Mouse (Mus musculus) E14TG2a.4 (cell line): ENCODE results near the gene Medag.

Experiments
- H3K27me3 ChIP-seq: 2 replicates; pipeline ENCODE4 v1.6.1; 2014; ENCODE audit warnings: low read length, control low read depth; ENCODE audit not compliant: insufficient read depth
- H3K36me3 ChIP-seq: 2 replicates; pipeline ENCODE4 v1.6.1; 2014; ENCODE audit warnings: low read length, control low read depth; ENCODE audit not compliant: insufficient read depth
- H3K4me1 ChIP-seq: replicated peaks from 2 replicates; pipeline ENCODE4 v1.6.1; 2014; ENCODE audit warnings: low read depth, low read length, control low read depth
- H3K4me3 ChIP-seq: replicated peaks from 2 replicates; pipeline ENCODE4 v1.5.1; 2014; ENCODE audit warnings: mild to moderate bottlenecking, low read length
- H3K9me3 ChIP-seq: 2 replicates; pipeline ENCODE4 v1.6.1; 2014; ENCODE audit warnings: low read length, control low read depth
- CTCF ChIP-seq: conservative IDR thresholded peaks from 2 replicates; pipeline ENCODE4 v1.5.1; 2014; ENCODE audit warnings: low read length
- NANOG ChIP-seq: IDR thresholded peaks from 2 replicates; pipeline ENCODE4 v1.6.1; 2014; ENCODE audit warnings: borderline replicate concordance, low read length, mixed read lengths
- POU5F1 ChIP-seq: IDR thresholded peaks from 2 replicates; pipeline ENCODE4 v1.6.1; 2014; ENCODE audit warnings: low read length, borderline replicate concordance

Medag gene

DNA sequence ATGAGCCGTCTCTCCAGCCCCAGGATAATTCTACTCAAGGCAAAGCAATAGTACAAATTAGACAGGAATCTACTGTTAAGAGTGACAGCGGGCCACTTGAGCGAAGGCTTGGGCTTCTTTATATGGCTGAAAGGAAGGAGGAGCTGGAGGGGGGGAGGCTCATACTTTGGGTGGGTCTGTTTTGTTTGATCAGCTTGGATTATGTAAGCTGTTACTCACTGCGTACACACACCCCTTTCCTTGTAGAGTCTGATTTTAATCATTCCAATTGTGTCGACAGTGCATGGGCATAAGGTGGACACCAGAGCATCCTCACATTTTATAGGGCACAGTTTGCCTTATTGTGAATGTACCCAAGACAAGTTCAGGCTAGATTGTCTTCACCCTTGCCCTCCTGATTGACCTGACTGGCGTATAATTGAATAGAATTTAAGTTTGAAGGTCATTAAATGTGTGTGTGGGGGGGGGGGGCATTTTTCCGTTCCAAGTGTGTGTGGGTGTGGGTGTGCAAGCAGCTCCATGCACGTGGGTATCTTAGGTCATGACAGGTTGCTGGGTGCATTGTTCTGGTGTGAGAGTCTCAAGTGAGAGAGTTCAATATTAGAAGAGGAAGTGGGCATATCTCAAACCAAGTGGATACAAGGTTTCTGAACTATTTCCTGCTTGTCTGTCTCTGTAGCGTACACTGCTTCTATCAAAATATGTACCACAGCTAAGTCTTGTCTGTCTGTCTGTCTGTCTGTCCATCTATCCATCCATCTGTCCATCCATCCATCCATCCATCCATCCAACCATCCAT is 3.0 kb downstream of the Medag start:
- Histone ChIP-seq H3K36me3 (no peaks in the 10 kb centered on the region), H3K27me3 (peaks cover 49% of the 10 kb centered on the region), H3K9me3 (no peaks in the 10 kb centered on the region), H3K4me3 (no peak overlapping the region), H3K4me1 (peaks cover 14% of the 10 kb centered on the region)
- TF ChIP-seq POU5F1 (no peak), CTCF (no peak), NANOG (no peak)

DNA sequence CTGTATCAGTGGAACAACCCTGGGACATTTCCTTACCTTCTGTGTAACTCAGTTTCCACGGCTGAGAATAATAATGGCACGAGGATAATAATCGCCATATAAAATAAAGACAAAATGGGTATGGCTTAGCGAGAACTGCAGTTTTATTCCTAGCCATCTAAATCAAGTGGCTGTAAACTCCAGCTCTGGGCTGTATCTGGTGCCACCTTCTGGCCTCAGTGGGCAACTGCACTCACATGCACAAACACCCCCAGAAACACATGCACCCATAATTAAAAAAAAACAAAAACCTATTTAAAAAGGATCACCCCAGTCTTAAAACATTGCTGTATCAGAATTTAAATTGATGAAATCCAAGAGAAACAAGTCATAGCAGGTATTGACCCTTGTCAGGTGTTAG is 5.8 kb downstream of the Medag start:
- Histone ChIP-seq H3K9me3 (no peaks in the 10 kb centered on the region), H3K4me1 (peaks cover 1% of the 10 kb centered on the region), H3K27me3 (peaks cover 29% of the 10 kb centered on the region), H3K36me3 (no peaks in the 10 kb centered on the region), H3K4me3 (no peak overlapping the region)
- no peak for TF ChIP-seq POU5F1
- no peak for TF ChIP-seq NANOG
- peak; percentile 89 for TF ChIP-seq CTCF

DNA sequence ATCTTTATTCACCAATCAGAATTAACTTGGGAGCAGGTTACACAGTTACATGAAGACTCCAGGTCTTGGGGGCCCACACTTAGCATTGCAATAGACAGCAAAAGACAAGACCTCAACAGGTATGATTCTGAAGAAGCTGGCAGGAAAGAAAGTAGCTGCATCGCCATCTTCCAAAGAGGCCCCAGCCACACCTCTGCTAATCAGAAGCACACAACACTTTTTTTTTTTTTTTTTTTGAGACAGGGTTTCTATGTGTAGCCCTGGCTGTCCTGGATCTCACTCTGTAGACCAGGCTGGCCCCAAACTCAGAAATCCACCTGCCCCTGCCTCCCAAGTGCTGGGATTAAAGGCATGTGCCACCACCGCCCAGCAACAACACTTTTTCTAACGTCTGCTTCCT is 15.0 kb downstream of the Medag start:
- TF ChIP-seq NANOG (no peak), POU5F1 (no peak), CTCF (no peak)
- peaks cover 3% of the 10 kb centered on the region; the same call in 1 of the 2 replicates for H3K27me3 ChIP-seq
- H3K4me3 ChIP-seq, result no peak overlapping the region
- no peaks in the 10 kb centered on the region for H3K9me3 ChIP-seq
- peaks cover 37% of the 10 kb centered on the region for H3K4me1 ChIP-seq
- no peaks in the 10 kb centered on the region for H3K36me3 ChIP-seq

DNA sequence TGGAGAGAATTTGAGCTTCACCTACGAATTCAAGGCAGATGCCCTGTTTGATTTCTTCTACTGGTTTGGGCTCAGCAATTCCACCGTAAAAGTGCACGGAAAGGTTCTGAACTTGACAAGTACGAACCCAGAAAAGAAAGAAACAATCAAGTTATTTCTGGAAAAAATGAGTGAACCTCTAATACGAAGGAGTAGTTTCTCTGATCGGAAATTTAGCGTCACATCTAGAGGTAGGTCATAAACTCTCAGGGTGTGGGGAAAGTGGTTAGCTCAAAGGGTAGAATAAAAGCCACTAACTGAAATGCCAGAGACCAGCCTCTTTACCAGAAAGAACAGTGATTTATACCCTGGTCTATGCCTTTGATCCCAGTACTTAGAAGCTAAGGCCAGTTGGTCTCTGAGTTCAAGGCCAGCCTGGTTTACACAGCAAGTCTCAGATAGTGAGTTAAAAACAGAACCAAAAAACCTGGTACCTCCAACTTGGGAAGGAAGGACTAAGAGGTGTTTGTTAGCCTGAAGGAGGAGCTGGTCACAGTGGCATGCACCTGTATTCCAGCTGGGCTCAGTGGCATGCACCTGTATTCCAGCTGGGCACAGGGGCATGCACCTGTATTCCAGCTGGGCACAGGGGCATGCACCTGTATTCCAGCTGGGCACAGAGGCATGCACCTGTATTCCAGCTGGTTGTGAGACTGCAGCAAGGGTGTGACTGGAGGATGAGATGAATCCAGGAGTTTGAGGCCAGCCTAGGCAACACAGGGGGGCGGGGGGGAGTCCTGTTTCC is 15.9 kb downstream of the Medag start:
- H3K9me3 ChIP-seq, result no peaks in the 10 kb centered on the region
- no peak overlapping the region for H3K4me3 ChIP-seq
- H3K27me3 ChIP-seq, result peaks cover 3% of the 10 kb centered on the region; the same call in 1 of the 2 replicates
- TF ChIP-seq POU5F1, result no peak
- TF ChIP-seq NANOG, result no peak
- no peak for TF ChIP-seq CTCF
- no peaks in the 10 kb centered on the region for H3K36me3 ChIP-seq
- peaks cover 37% of the 10 kb centered on the region for H3K4me1 ChIP-seq

DNA sequence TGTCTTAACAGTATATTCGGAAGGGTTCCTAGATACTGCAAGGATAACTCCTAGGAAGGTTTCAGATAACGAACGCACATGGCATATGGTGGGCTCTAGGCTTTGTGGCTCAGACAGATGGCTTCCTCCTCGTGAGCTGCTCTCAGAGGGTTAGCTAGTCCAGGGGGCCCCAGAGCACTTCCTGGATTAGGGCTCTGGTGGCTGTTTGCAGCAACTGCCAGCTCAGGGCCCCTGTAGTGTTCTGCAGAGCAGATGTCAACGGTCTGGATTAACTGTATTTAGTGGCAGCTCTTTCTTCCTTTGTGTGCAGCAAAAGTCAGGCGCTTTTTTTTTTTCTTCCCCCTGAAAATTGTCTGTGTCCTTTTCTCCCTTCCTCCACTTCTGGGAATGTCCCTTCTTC is 16.8 kb downstream of the Medag start:
- Histone ChIP-seq H3K9me3 (no peaks in the 10 kb centered on the region), H3K4me1 (peaks cover 36% of the 10 kb centered on the region), H3K27me3 (peaks cover 3% of the 10 kb centered on the region; the same call in 1 of the 2 replicates), H3K4me3 (no peak overlapping the region), H3K36me3 (no peaks in the 10 kb centered on the region)
- TF ChIP-seq POU5F1, result no peak

DNA sequence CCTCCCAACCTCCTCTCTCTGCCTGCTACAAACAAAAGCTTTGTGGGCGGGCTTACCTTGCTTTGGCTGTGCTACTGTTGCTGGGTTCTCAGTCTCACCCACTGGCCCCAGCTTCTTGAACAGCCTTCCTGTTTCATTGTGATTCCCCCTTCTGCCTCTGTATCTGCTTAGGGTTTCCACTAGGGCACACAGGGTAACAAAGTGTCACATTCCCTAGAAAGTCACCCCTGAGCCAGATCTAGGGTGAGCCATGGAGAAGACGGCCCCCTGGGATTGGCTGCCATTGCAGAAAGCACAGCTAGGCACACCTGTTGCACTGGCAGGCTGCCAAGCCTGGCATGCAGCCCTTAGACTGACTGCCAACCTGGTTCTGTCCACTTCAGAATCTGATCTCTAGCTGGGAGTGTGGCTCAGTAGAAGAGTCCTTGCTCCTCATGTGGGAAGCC is 17.3 kb downstream of the Medag start:
- H3K4me1 ChIP-seq, result peaks cover 36% of the 10 kb centered on the region
- no peaks in the 10 kb centered on the region for H3K9me3 ChIP-seq
- no peaks in the 10 kb centered on the region for H3K36me3 ChIP-seq
- H3K4me3 ChIP-seq, result no peak overlapping the region
- TF ChIP-seq POU5F1, result no peak
- TF ChIP-seq CTCF, result no peak
- no peak for TF ChIP-seq NANOG
- H3K27me3 ChIP-seq, result peaks cover 3% of the 10 kb centered on the region; the same call in 1 of the 2 replicates

DNA sequence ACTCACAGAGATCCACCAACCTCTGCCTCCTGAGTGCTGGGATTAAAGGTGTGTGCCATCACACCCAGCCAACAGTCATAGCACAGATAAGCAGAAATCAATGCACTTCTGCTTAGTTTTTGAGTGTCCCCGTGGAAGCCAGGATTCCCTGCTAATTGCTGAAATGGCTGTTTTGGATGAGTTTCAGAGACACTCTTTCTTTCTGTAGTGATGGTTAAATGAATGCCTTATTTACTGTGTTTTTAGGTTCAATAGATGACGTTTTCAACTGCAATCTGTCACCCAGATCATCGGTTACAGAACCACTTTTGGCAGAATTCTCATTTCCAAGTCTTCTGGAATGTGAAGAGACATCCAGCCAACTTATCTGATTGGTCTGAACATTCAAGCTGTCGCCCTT is 18.0 kb downstream of the Medag start:
- H3K9me3 ChIP-seq, result no peaks in the 10 kb centered on the region
- H3K36me3 ChIP-seq, result no peaks in the 10 kb centered on the region
- H3K4me1 ChIP-seq, result peaks cover 35% of the 10 kb centered on the region
- H3K4me3 ChIP-seq, result no peak overlapping the region
- TF ChIP-seq POU5F1 (no peak), CTCF (no peak), NANOG (no peak)
- peaks cover 3% of the 10 kb centered on the region; the same call in 1 of the 2 replicates for H3K27me3 ChIP-seq

DNA sequence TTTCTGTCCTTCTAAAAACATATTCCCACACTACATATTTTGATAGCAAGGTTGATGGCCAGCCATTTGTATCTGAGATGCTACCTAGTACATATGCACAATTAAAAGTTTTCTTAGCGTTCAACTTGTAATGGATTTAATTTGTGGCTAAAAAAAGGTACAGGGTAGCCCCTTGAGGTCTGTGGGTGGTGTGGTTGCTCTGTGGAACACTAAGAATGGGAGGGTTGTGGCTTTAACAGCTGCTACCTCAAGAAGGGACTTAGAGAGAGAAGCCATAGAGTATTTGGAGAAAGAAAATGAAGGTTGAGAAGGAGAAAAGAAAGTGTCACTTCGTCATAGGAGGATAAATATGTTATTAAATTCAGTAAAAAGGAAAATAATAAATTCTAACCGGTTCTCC is 19.4 kb downstream of the Medag start:
- Histone ChIP-seq H3K4me1 (peaks cover 30% of the 10 kb centered on the region), H3K4me3 (no peak overlapping the region), H3K27me3 (peaks cover 7% of the 10 kb centered on the region), H3K9me3 (no peaks in the 10 kb centered on the region), H3K36me3 (no peaks in the 10 kb centered on the region)
- no peak for TF ChIP-seq POU5F1
- no peak for TF ChIP-seq CTCF
- no peak for TF ChIP-seq NANOG
